Mouse (Mus musculus) gastrocnemius, postnatal 10 days (tissue): ENCODE results near the gene Gm10277. TPM values are rescaled to one million over a fixed set of nuclear protein-coding genes. Genes with fewer than 3 reads are reported as not detected.
A peak's percentile ranks its signal among the peaks of the same experiment; 100 is the strongest.

ENCODE experiments used
- DNase-seq: peaks from one replicate; pipeline ENCODE4 v3.0.0; 2021; ENCODE audit warnings: mixed read lengths
- long read RNA-seq, 2 experiments: library from polyadenylated mRNA; stranded (forward); transcript quantifications; one replicate each; pipeline ENCODE4 v2.0.0; 2021
- total RNA-seq, 2 experiments: library from RNA; stranded (reverse); gene quantifications; 2 replicates each; pipeline ENCODE4 v1.2.3; 2021

The Gm10277 gene
- total RNA-seq: not detected
- long read RNA-seq, experiment 1: 0 reads
- long read RNA-seq, experiment 2: 0 reads

GRCm38 (mm10) chr11:77787707-77788106 lies at the start of gene Gm10277:
Gene Gm10277, minus strand, starts transcription at chr11:77787747.
- no peak for DNase-seq

- no peak for DNase-seq
Observed at GRCm38 (mm10) chr11:77836751-77837150, 49.2 kb upstream of the Gm10277 start.

- no peak for DNase-seq
Observed at GRCm38 (mm10) chr11:77836290-77836689, 48.7 kb upstream of the Gm10277 start.

- no peak for DNase-seq
Observed at GRCm38 (mm10) chr11:77835109-77835508, 47.6 kb upstream of the Gm10277 start.

GRCm38 (mm10) chr11:77832541-77832940 lies 45.0 kb upstream of the Gm10277 start:
- no peak for DNase-seq

- DNase-seq: no peak
Observed at GRCm38 (mm10) chr11:77830875-77831274, 43.3 kb upstream of the Gm10277 start.

- no peak for DNase-seq
Observed at GRCm38 (mm10) chr11:77829043-77829841, 41.7 kb upstream of the Gm10277 start.

- DNase-seq: no peak
Observed at GRCm38 (mm10) chr11:77828163-77828562, 40.6 kb upstream of the Gm10277 start.

GRCm38 (mm10) chr11:77827241-77827995 lies 39.9 kb upstream of the Gm10277 start:
- peak; percentile 74 for DNase-seq

- no peak for DNase-seq
Observed at GRCm38 (mm10) chr11:77826311-77826710, 38.8 kb upstream of the Gm10277 start.

GRCm38 (mm10) chr11:77825853-77826252 lies 38.3 kb upstream of the Gm10277 start:
- peak; percentile 66 for DNase-seq

GRCm38 (mm10) chr11:77822781-77823180 lies 35.2 kb upstream of the Gm10277 start:
- peak; percentile 69 for DNase-seq

GRCm38 (mm10) chr11:77821648-77822047 lies 34.1 kb upstream of the Gm10277 start:
- DNase-seq: peak; percentile 53

- peak; percentile 71 for DNase-seq
Observed at GRCm38 (mm10) chr11:77816003-77816402, 28.5 kb upstream of the Gm10277 start.

- DNase-seq: no peak
Observed at GRCm38 (mm10) chr11:77813969-77814368, 26.4 kb upstream of the Gm10277 start.

GRCm38 (mm10) chr11:77810018-77810417 lies 22.5 kb upstream of the Gm10277 start:
- no peak for DNase-seq

GRCm38 (mm10) chr11:77809215-77809614 lies 21.7 kb upstream of the Gm10277 start:
- no peak for DNase-seq

GRCm38 (mm10) chr11:77808051-77808465 lies 20.5 kb upstream of the Gm10277 start:
- no peak for DNase-seq

GRCm38 (mm10) chr11:77806855-77807254 lies 19.3 kb upstream of the Gm10277 start:
- DNase-seq: no peak

GRCm38 (mm10) chr11:77806218-77806617 lies 18.7 kb upstream of the Gm10277 start:
- no peak for DNase-seq

- DNase-seq: no peak
Observed at GRCm38 (mm10) chr11:77802341-77802865, 14.9 kb upstream of the Gm10277 start.

- DNase-seq: peak; percentile 78
Observed at GRCm38 (mm10) chr11:77800869-77801701, 13.5 kb upstream of the Gm10277 start.
